Mouse (Mus musculus): Measurements from ENCODE around the gene Sytl3. TPM values are rescaled to one million over a fixed set of nuclear protein-coding genes. Genes with fewer than 3 reads are reported as not detected.
"Not testable (repeated sequence)": the region's sequence is repeated elsewhere in the genome, so short reads cannot be mapped to it uniquely, and the experiment has no call there.

Gene Sytl3
- 0.07 TPM in 1 of 2 replicates, not detected in the other for polyA plus RNA-seq (2012)

DNA sequence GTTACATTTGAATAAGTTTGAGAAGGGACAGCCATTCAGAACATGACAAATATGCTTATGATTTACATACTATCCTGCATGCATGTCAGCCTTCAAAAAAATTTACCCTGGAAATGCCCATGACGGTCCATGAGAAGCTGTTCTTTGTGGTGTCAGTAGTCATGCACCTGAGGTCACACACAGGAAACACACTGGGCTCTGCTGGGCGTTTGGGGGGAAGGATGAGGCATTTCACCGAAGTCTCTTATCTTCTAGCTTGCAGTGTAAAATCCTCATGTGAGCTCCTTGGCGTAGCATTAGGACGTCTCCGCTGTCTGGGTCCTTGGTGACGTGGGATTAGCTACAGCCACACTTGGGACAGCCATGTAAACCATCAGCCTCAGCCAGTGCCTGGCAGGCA is at the start of gene Sytl3:
Sytl3 (plus strand) TSS at position 293 of the 400 bp plus-strand sequence.
- H3K4me1 ChIP-seq (ENCODE audit: control insufficient read depth); H3K27me3 ChIP-seq (ENCODE audit: control insufficient read depth); H3K4me3 ChIP-seq (replicated peaks); H3K9me3 ChIP-seq (ENCODE audit: control insufficient read depth, low read length); H3K36me3 ChIP-seq (ENCODE audit: control insufficient read depth): not testable (repeated sequence)

GRCm38 (mm10) chr17:6613524-6613923 is 45.4 kb upstream of the Sytl3 start:
- H3K36me3 ChIP-seq (ENCODE audit: control insufficient read depth); H3K27me3 ChIP-seq (ENCODE audit: control insufficient read depth); H3K4me1 ChIP-seq (ENCODE audit: control insufficient read depth); H3K4me3 ChIP-seq (replicated peaks); H3K9me3 ChIP-seq (ENCODE audit: control insufficient read depth, low read length): not testable (repeated sequence)

DNA sequence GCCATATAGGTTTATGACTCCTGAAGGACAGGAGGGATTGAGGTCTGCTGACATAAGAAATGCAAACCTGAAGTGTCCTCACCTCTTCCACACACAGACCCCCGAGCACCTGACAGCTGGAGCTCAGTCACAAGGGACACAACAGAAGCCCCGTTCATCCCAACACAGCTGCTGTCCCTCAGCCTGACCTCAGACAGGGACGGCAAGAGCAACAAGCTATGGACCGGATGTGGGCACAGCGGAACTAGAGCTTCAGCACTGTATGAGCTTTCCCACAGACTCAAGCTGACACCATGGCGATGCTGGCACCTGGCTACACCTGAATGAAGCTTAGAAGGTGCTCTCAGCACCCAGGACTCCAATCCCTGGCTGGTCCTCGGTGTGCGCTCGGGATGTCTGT is 44.6 kb upstream of the Sytl3 start:
- not testable (repeated sequence) for H3K9me3 ChIP-seq (ENCODE audit: control insufficient read depth, low read length); H3K27me3 ChIP-seq (ENCODE audit: control insufficient read depth); H3K36me3 ChIP-seq (ENCODE audit: control insufficient read depth); H3K4me3 ChIP-seq (replicated peaks); H3K4me1 ChIP-seq (ENCODE audit: control insufficient read depth)

DNA sequence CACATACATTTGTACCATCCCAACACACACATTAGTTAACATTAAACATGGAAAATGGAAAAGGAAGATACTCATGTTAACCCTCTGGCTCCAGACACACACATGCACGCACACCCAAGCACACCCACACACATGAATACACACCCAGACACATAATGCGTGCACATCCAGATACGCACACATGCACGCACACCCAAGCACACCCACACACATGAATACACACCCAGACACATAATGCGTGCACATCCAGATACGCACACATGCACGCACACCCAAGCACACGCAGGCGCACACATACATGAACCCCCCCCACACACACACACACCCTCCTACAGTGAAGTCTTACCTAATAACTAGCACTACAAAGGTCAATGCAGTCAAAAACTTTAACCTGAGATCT is 42.2 kb upstream of the Sytl3 start:
- H3K27me3 ChIP-seq (ENCODE audit: control insufficient read depth); H3K4me1 ChIP-seq (ENCODE audit: control insufficient read depth); H3K4me3 ChIP-seq (replicated peaks); H3K36me3 ChIP-seq (ENCODE audit: control insufficient read depth); H3K9me3 ChIP-seq (ENCODE audit: control insufficient read depth, low read length): not testable (repeated sequence)

DNA sequence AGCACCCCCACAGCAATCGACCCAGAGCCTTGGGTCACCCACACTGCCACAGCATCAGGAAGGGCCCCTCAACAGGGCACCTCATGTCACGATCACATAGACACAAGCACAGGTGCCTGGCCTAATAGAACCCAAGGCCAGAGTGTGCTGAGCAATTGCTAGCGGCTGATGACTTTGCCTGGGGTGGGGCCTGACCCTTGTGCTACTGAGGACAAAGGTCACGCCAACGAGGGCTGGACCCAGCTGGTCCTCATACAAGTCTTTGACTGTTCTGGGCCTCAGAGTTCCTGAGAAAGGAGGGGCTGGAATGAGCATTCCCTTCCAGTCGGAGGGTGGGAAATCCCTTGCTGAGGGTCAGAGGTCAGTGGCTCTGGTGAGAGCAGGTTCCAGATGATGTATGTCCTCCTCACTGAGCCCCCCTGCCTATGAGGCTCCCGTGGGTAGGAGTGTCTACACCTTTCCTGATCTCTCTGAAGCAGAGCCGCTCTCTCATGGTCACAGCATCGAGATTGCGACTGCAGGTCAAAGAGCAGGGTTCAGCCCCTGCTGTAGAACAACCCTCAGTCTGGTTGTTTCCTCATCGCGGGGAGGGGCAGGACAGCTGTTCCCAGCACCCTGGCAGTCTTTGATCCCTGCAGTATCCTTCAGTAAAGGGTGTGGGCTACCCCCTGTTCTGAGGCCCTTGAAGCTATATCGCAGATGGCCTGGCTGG is 41.0 kb upstream of the Sytl3 start:
- not testable (repeated sequence) for H3K4me3 ChIP-seq (replicated peaks); H3K36me3 ChIP-seq (ENCODE audit: control insufficient read depth)

GRCm38 (mm10) chr17:6619271-6619670 is 39.6 kb upstream of the Sytl3 start:
- H3K4me3 ChIP-seq (replicated peaks); H3K4me1 ChIP-seq (ENCODE audit: control insufficient read depth); H3K9me3 ChIP-seq (ENCODE audit: control insufficient read depth, low read length); H3K27me3 ChIP-seq (ENCODE audit: control insufficient read depth); H3K36me3 ChIP-seq (ENCODE audit: control insufficient read depth): not testable (repeated sequence)

More for the DNA sequence above, 41.0 kb upstream of the Sytl3 start:
- H3K4me1 ChIP-seq (ENCODE audit: control insufficient read depth); H3K27me3 ChIP-seq (ENCODE audit: control insufficient read depth); H3K9me3 ChIP-seq (ENCODE audit: control insufficient read depth, low read length): not testable (repeated sequence)

- H3K36me3 ChIP-seq (ENCODE audit: control insufficient read depth); H3K4me3 ChIP-seq (replicated peaks); H3K27me3 ChIP-seq (ENCODE audit: control insufficient read depth); H3K9me3 ChIP-seq (ENCODE audit: control insufficient read depth, low read length); H3K4me1 ChIP-seq (ENCODE audit: control insufficient read depth): not testable (repeated sequence)
These were observed 38.9 kb upstream of the Sytl3 start for GRCm38 (mm10) chr17:6620035-6620434.

GRCm38 (mm10) chr17:6620730-6621451 is 38.0 kb upstream of the Sytl3 start:
- H3K27me3 ChIP-seq (ENCODE audit: control insufficient read depth); H3K4me1 ChIP-seq (ENCODE audit: control insufficient read depth); H3K4me3 ChIP-seq (replicated peaks); H3K36me3 ChIP-seq (ENCODE audit: control insufficient read depth); H3K9me3 ChIP-seq (ENCODE audit: control insufficient read depth, low read length): not testable (repeated sequence)

GRCm38 (mm10) chr17:6621976-6622375 is 36.9 kb upstream of the Sytl3 start:
- not testable (repeated sequence) for H3K4me3 ChIP-seq (replicated peaks); H3K36me3 ChIP-seq (ENCODE audit: control insufficient read depth); H3K27me3 ChIP-seq (ENCODE audit: control insufficient read depth); H3K9me3 ChIP-seq (ENCODE audit: control insufficient read depth, low read length); H3K4me1 ChIP-seq (ENCODE audit: control insufficient read depth)

- not testable (repeated sequence) for H3K36me3 ChIP-seq (ENCODE audit: control insufficient read depth); H3K9me3 ChIP-seq (ENCODE audit: control insufficient read depth, low read length)
These were observed 33.9 kb upstream of the Sytl3 start for GRCm38 (mm10) chr17:6624926-6625558.

GRCm38 (mm10) chr17:6630398-6630797 is 28.5 kb upstream of the Sytl3 start:
- not testable (repeated sequence) for H3K9me3 ChIP-seq (ENCODE audit: control insufficient read depth, low read length); H3K36me3 ChIP-seq (ENCODE audit: control insufficient read depth); H3K27me3 ChIP-seq (ENCODE audit: control insufficient read depth); H3K4me1 ChIP-seq (ENCODE audit: control insufficient read depth); H3K4me3 ChIP-seq (replicated peaks)

More at GRCm38 (mm10) chr17:6624926-6625558, 33.9 kb upstream of the Sytl3 start:
- H3K4me1 ChIP-seq (ENCODE audit: control insufficient read depth); H3K4me3 ChIP-seq (replicated peaks); H3K27me3 ChIP-seq (ENCODE audit: control insufficient read depth): not testable (repeated sequence)

DNA sequence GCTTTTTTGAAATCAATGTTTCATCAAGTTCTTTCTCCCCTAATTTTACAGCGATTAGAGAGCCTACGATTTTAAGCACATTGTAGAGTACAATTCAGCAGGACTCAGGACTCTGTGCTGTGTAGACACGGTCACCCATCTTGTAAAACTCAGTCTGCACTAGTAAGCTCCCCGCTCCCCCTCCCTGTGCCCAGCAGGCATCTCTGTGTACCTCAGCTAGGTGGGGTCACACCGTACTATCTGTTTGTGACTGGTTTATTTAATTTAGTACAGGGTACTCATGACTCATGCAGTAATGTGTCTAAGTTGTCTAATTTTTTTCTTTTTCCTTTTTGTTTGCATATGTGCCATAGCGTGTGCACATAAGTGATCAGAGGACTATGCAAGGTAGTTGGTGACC is 26.0 kb upstream of the Sytl3 start:
- H3K36me3 ChIP-seq (ENCODE audit: control insufficient read depth); H3K9me3 ChIP-seq (ENCODE audit: control insufficient read depth, low read length); H3K27me3 ChIP-seq (ENCODE audit: control insufficient read depth); H3K4me1 ChIP-seq (ENCODE audit: control insufficient read depth); H3K4me3 ChIP-seq (replicated peaks): not testable (repeated sequence)

DNA sequence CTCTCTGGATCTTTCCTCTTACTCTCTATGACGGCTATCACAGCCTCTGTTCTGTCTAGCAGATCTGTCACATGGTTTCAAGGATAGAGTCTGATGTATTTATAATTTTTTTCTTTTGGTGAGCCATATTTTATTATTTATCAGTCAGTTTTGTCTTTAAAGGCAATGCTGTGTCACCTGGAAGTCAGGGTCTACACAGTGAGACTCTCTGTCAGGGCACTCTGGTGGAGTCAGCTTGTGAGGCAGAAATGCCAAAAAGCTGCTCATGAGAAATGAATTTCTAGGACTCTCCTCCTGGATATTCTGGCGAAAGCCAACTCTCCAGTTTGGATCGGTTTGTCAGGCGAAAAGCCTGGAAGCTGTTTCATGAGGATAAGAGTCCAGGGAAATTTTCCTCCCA is 23.1 kb upstream of the Sytl3 start:
- H3K27me3 ChIP-seq (ENCODE audit: control insufficient read depth); H3K4me3 ChIP-seq (replicated peaks); H3K36me3 ChIP-seq (ENCODE audit: control insufficient read depth); H3K9me3 ChIP-seq (ENCODE audit: control insufficient read depth, low read length); H3K4me1 ChIP-seq (ENCODE audit: control insufficient read depth): not testable (repeated sequence)

Data from erythroblast, embryonic 14.5 days (primary cell).